Mouse (Mus musculus) hindbrain, embryonic 11.5 days (tissue): Measurements from ENCODE around the gene Mettl22. TPM values are rescaled to one million over a fixed set of nuclear protein-coding genes. Genes with fewer than 3 reads are reported as not detected.

Experiments
- ATAC-seq: fragments of 200-750 bp; cut with Nextera tagmentation; 2 replicates; pipeline ENCODE4 v1.8.0; 2017; ENCODE audit warnings: mild to moderate bottlenecking, moderate TSS enrichment, moderate library complexity; ENCODE audit not compliant: low FRiP score
- DNase-seq: peaks from one replicate; pipeline ENCODE4 v3.0.0-alpha.2; 2015; ENCODE audit warnings: low spot score
- H3K27ac ChIP-seq: fragments of 300-500 bp; sonication (generic); 2 replicates; pipeline ENCODE4 v1.5.1; 2014; ENCODE audit warnings: mild to moderate bottlenecking, low read depth, low read length
- H3K27me3 ChIP-seq: fragments of 300-500 bp; sonication (generic); 2 replicates; pipeline ENCODE4 v1.6.1; 2014; ENCODE audit warnings: mild to moderate bottlenecking, low read length, moderate library complexity, mixed read lengths; ENCODE audit not compliant: control insufficient read depth, insufficient read depth
- H3K36me3 ChIP-seq: fragments of 300-500 bp; sonication (generic); 2 replicates; pipeline ENCODE4 v1.6.1; 2014; ENCODE audit warnings: mild to moderate bottlenecking, low read length, moderate library complexity, mixed read lengths; ENCODE audit not compliant: control insufficient read depth, insufficient read depth
- H3K4me1 ChIP-seq: fragments of 300-500 bp; sonication (generic); replicated peaks from 2 replicates; pipeline ENCODE4 v1.6.1; 2014; ENCODE audit warnings: low read length, mixed read lengths; ENCODE audit not compliant: control insufficient read depth, insufficient read depth
- H3K4me2 ChIP-seq: fragments of 300-500 bp; sonication (generic); replicated peaks from 2 replicates; pipeline ENCODE4 v1.6.1; 2014; ENCODE audit warnings: mild to moderate bottlenecking, low read depth, low read length
- H3K4me3 ChIP-seq: fragments of 300-500 bp; sonication (generic); 2 replicates; pipeline ENCODE4 v1.5.1; 2014; ENCODE audit warnings: low read depth, low read length
- H3K9ac ChIP-seq: fragments of 300-500 bp; sonication (generic); 2 replicates; pipeline ENCODE4 v1.6.1; 2014; ENCODE audit warnings: low read depth, low read length
- H3K9me3 ChIP-seq: fragments of 300-500 bp; sonication (generic); 2 replicates; pipeline ENCODE4 v1.6.1; 2016; ENCODE audit warnings: low read length; ENCODE audit not compliant: control insufficient read depth
- WGBS: fragments of 180-500 bp; shearing (Covaris S2); extraction: QIAGEN DNeasy Blood & Tissue Kit; methylation state at CpG from one replicate; pipeline ENCODE4 v1.1.7; 2014; 5-methylcytosine and 5-hydroxymethylcytosine counted together
- polyA plus RNA-seq: library from polyadenylated mRNA; unstranded; fragments of >200 nt; fragmentation: Nextera tagmentation; extraction: Ambion mirVana; gene quantifications from 2 replicates; pipeline ENCODE4 v1.2.1, GENCODE M21; 2014

Mettl22 gene
- polyA plus RNA-seq, 1 experiment from 2014 or later = 24.2 TPM

DNA sequence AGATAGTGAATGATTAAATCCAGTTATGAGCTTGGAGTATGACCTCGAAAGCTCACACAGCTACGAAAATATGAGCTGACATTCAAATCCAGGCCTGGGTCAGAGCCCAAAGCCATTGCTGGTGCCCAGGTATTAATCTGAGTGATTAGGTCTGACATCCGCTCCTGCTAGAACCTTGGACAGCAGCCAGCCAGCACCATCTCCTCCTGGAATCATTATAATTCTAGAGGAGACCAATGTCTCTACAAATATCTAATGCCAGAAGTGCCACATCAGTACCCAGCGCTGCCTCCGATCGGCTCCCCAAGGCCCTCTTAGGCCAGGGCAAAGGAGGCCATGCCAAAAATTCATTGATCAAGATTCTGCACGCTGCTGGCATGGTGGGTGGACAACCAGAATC, 25.7 kb upstream of the Mettl22 start:
- Histone ChIP-seq H3K9ac (no peak overlapping the region), H3K9me3 (no peaks in the 10 kb centered on the region), H3K4me1 (no peaks in the 10 kb centered on the region), H3K27me3 (no peaks in the 10 kb centered on the region), H3K4me3 (no peak overlapping the region), H3K36me3 (no peaks in the 10 kb centered on the region), H3K27ac (no peak overlapping the region), H3K4me2 (no peak overlapping the region)
- 83% methylated on average over 7 of the region's 7 CpGs for WGBS
- no peak for ATAC-seq
- DNase-seq = no peak

DNA sequence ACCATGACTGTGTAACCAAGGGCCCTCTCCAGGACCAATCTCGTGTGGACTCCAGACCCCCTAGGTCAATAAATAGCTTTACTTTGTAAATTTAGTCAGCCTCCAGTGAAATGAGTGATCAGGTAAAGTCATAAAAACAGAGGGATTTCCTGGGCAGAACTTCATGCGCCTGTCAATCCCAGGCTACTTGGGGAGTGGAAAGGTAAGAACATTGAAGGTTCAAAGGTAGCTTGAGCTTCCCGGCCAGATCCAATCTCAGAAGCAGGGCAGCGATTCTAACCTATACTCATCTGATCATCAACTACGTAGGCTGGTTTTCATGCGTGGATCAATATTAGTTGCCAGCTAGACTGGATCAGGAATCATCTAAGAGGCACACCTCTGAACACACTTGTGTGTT, 24.3 kb upstream of the Mettl22 start:
- Histone ChIP-seq H3K4me2 (no peak overlapping the region), H3K36me3 (no peaks in the 10 kb centered on the region), H3K4me3 (no peak overlapping the region), H3K9me3 (no peaks in the 10 kb centered on the region), H3K27ac (no peak overlapping the region), H3K27me3 (no peaks in the 10 kb centered on the region), H3K9ac (no peak overlapping the region), H3K4me1 (no peaks in the 10 kb centered on the region)
- no peak for ATAC-seq
- DNase-seq = no peak
- 93% methylated on average over 6 of the region's 6 CpGs for WGBS

GRCm38 (mm10) chr16:8453301-8453700, 17.3 kb upstream of the Mettl22 start:
- no peak for ATAC-seq
- Histone ChIP-seq H3K4me3 (no peak overlapping the region), H3K4me2 (no peak overlapping the region), H3K9ac (no peak overlapping the region), H3K36me3 (no peaks in the 10 kb centered on the region), H3K9me3 (no peaks in the 10 kb centered on the region), H3K27me3 (no peaks in the 10 kb centered on the region), H3K4me1 (no peaks in the 10 kb centered on the region), H3K27ac (no peak overlapping the region)
- 98% methylated on average over 2 of the region's 2 CpGs for WGBS
- no peak for DNase-seq

DNA sequence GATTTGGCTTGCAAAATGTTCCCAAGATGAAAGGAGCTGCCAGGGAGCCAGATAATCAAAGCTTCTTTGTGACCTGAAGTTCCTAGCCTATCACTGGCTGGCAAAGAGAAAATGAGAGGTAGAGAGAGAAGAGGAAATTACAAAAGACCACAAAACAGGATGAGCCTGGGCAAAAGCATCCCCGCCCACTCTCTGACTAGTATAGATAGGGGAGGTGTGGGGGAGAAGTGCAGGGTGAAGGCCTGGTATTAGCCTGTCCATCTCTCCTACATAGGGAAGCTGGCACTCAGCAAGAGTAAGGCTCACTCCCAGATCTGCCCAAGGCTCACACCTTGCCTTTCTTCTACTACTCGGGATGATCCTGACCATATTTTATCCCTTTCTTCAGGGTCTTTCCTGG, 15.4 kb upstream of the Mettl22 start:
- ATAC-seq = no peak
- no peak overlapping the region for H3K4me2 ChIP-seq
- no peaks in the 10 kb centered on the region for H3K36me3 ChIP-seq
- H3K27ac ChIP-seq = no peak overlapping the region
- no peak for DNase-seq
- H3K9me3 ChIP-seq = no peaks in the 10 kb centered on the region
- no peaks in the 10 kb centered on the region for H3K4me1 ChIP-seq
- H3K27me3 ChIP-seq = no peaks in the 10 kb centered on the region
- no peak overlapping the region for H3K9ac ChIP-seq
- H3K4me3 ChIP-seq = no peak overlapping the region
- 60% methylated on average over 2 of the region's 2 CpGs for whole genome bisulfite sequencing

DNA sequence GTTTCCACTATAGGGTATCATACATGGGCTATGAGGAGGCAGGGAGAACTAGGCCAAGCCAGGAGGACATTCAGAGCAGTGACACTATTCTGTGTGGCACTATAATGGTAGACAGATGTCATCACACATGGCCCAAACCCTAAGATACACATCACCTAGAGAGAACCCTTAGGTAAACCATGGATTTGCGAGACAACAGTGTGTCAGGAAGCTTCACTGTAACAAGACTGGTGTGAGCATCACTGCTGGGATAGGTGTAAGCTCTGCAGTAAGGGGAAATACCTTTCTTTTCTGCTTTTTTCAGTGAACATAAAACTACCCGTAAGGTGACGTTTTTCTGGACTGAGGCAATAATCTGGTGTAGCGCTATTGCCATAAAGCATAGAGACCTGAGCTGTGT, 12.2 kb upstream of the Mettl22 start:
- Histone ChIP-seq H3K27ac (no peak overlapping the region), H3K27me3 (no peaks in the 10 kb centered on the region), H3K4me3 (no peak overlapping the region), H3K4me2 (no peak overlapping the region), H3K9ac (no peak overlapping the region), H3K36me3 (no peaks in the 10 kb centered on the region), H3K4me1 (no peaks in the 10 kb centered on the region), H3K9me3 (no peaks in the 10 kb centered on the region)
- 95% methylated on average over 4 of the region's 4 CpGs for WGBS
- ATAC-seq (no peak), DNase-seq (no peak)

GRCm38 (mm10) chr16:8459098-8459497, 11.5 kb upstream of the Mettl22 start:
- DNase-seq (peak; percentile 82), ATAC-seq (no peak)
- WGBS = 42% methylated on average over 6 of the region's 6 CpGs

GRCm38 (mm10) chr16:8470132-8470531, 456 bp upstream of the Mettl22 start:
- Histone ChIP-seq H3K36me3 (no peaks in the 10 kb centered on the region), H3K9me3 (no peaks in the 10 kb centered on the region), H3K27ac (no peak overlapping the region), H3K9ac (no peak overlapping the region), H3K4me3 (no peak overlapping the region), H3K27me3 (no peaks in the 10 kb centered on the region), H3K4me2 (peak overlapping the region; percentile 82; the same call in 1 of the 2 replicates), H3K4me1 (no peaks in the 10 kb centered on the region)
- peak; percentile 76 for ATAC-seq
- DNase-seq = no peak
- 82% methylated on average over 2 of the region's 2 CpGs for WGBS

More at GRCm38 (mm10) chr16:8459098-8459497, 11.5 kb upstream of the Mettl22 start:
- Histone ChIP-seq H3K9ac (no peak overlapping the region), H3K36me3 (no peaks in the 10 kb centered on the region), H3K27me3 (no peaks in the 10 kb centered on the region), H3K27ac (no peak overlapping the region), H3K9me3 (no peaks in the 10 kb centered on the region), H3K4me3 (no peak overlapping the region), H3K4me1 (no peaks in the 10 kb centered on the region), H3K4me2 (no peak overlapping the region)

DNA sequence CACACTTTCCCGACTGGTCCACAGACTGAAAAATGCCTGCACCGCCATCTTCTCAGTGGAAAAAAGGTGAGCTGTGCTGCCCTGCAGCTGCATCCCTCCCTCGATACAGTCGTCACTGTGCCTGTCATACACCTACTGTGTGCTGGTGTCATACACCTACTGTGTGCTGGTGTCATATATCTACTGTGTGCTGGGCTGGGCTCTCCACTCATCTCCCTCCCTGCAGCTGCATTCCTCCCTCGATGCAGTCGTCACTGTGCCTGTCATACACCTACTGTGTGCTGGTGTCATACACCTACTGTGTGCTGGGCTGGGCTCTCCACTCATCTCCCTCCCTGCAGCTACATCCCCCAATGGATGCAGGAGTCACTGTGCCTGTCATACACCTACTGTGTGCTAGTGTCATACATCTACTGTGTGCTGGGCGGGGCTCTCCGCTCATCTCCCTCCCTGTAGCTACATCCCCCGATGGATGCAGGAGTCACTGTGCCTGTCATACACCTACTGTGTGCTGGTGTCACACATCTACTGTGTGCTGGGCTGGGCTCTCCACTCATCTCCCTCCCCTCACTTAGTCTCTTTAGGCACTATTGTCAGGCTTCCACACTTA, 16.9 kb downstream of the Mettl22 start:
- H3K4me2 ChIP-seq = no peak overlapping the region
- DNase-seq = no peak
- H3K9ac ChIP-seq = no peak overlapping the region
- H3K27ac ChIP-seq = no peak overlapping the region
- no peaks in the 10 kb centered on the region for H3K4me1 ChIP-seq
- 0 out of 2 replicates have a peak, but pooled peaks cover 3% of the 10 kb centered on the region for H3K36me3 ChIP-seq
- no peak overlapping the region for H3K4me3 ChIP-seq
- no peak for ATAC-seq
- no peaks in the 10 kb centered on the region for H3K27me3 ChIP-seq
- no peaks in the 10 kb centered on the region for H3K9me3 ChIP-seq
- 94% methylated on average over 9 of the region's 9 CpGs for WGBS

- no peaks in the 10 kb centered on the region for H3K9me3 ChIP-seq
- no peak overlapping the region for H3K27ac ChIP-seq
- 0 out of 2 replicates have a peak, but pooled peaks cover 3% of the 10 kb centered on the region for H3K36me3 ChIP-seq
- no peaks in the 10 kb centered on the region for H3K27me3 ChIP-seq
- H3K4me1 ChIP-seq = no peaks in the 10 kb centered on the region
- 84% methylated on average over 5 of the region's 5 CpGs for WGBS
- no peak overlapping the region for H3K4me3 ChIP-seq
- DNase-seq (no peak), ATAC-seq (no peak)
- H3K9ac ChIP-seq = no peak overlapping the region
- H3K4me2 ChIP-seq = no peak overlapping the region
Measured at GRCm38 (mm10) chr16:8489340-8489739, 18.8 kb downstream of the Mettl22 start.
